Mouse (Mus musculus) hematopoietic stem cell, adult 5-6 weeks (primary cell): ENCODE results near the gene Olfr1448. TPM values are rescaled to one million over a fixed set of nuclear protein-coding genes. Genes with fewer than 3 reads are reported as not detected.
"Not testable (repeated sequence)": the region's sequence is repeated elsewhere in the genome, so short reads cannot be mapped to it uniquely, and the experiment has no call there.

Experiments
- ATAC-seq, 2 experiments: fragments of 125-278 bp in 1 of 2; replicated peaks in 1 of 2; 2 replicates each; pipeline ENCODE4 v1.8.0; 2016 to 2017; ENCODE audit warnings: inconsistent platforms in 2 of 2, mild to moderate bottlenecking in 2 of 2, moderate number of reproducible peaks in 2 of 2, low read depth in 1 of 2, moderate TSS enrichment in 1 of 2; ENCODE audit not compliant: low FRiP score in 2 of 2, poor library complexity in 2 of 2, severe bottlenecking in 2 of 2, insufficient read depth in 1 of 2, low TSS enrichment in 1 of 2
- total RNA-seq: library from RNA; stranded (forward); fragments of 172-1452, 232-1000 nt; gene quantifications from 2 replicates; pipeline ENCODE4 v1.2.3, GENCODE M21; 2017

Gene Olfr1448
- not detected in 2 replicates for total RNA-seq

- no peak for ATAC-seq
These were observed at the start of gene Olfr1448 for GRCm38 (mm10) chr19:12924319-12924718. Olfr1448 (minus strand) TSS chr19:12924419.

DNA sequence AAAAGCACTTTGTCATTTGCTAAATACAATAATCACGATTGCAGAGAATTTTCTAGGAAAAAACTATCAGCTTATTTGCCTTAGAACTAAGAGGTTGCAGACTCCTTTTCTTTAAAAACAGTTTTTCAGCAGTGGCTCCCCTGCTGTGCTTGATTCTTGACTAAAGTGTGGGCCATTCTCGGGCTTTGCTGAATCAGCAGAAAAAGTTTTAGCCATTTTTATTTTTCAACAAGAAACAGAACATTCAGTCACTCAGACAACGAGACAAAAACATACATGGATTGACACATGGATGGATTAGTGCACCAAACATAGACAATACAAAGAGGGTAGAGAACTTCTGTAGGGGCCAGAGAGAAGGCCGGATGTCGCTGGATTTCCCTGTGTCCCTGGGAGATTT, 45.9 kb upstream of the Olfr1448 start:
- not testable (repeated sequence) for ATAC-seq

- no peak for ATAC-seq
These were observed 25.7 kb upstream of the Olfr1448 start, which contains the start of gene Olfr1450 for GRCm38 (mm10) chr19:12949958-12950357. Olfr1450 (plus strand) TSS chr19:12950258.

- no peak for ATAC-seq
These were observed 6.3 kb upstream of the Olfr1448 start, which contains the start of gene Olfr1449 for GRCm38 (mm10) chr19:12930540-12930939. Olfr1449 (plus strand) TSS chr19:12930840.

DNA sequence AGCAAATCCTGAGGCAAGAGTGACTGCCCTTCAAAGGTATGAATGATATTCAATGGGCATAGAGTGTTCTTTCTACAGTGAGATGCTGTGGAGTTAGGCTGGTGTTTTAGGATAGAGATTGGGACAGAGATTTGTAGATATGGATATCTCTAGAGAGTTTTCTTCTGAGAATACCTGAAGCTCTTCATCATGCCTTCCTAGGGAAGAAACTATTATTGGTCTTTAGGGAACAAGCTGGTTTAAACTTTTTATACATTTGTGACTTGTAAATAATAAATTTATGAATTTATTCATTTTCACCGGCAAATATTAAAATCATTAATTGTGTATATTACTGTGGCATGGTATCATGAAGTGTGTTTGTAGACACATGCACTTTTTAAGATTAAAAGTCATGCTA, 20.6 kb downstream of the Olfr1448 start, which contains the start of gene Olfr1447:
Gene Olfr1447 (minus strand): TSS at position 101 of the 400 bp plus-strand sequence.
- ATAC-seq, result no peak

DNA sequence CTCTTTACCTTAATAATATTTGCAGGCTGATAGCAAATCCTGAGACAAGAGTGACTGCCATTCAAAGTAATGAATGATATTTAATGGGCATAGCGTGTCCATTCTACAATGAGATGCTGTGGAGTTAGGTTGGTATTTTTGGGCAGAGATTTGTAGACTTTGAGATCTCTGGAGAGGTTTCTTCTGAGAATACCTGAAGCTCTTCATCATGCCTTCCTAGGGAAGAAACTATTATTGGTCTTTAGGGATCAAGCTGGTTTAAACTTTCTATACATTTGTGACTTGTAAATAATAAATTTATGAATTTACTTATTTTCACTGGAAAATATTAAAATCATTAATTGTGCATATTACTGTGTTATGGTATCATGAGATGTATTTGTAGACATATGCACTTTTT, 30.8 kb downstream of the Olfr1448 start, which contains the start of gene Olfr1446:
Gene Olfr1446 (minus strand): TSS at position 101 of the 400 bp plus-strand sequence.
- ATAC-seq, result no peak

DNA sequence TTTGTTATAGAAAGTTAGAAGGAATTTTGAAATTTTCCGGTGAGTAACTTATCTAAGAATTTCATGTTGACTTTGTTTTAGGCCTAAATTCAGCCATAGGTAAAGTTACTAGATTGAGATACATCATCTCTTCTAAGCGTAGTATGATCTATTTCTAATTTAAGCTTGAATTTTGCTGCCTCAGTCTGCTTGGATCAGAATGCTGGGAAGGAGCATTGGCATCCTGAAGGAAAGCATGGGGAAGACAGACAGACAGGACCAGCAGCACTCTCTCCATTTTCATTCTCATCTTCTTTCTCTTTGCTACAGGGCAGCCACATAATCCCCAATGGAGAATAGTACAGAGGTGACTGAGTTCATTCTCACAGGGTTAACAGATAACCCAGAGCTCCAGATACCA, 40.7 kb downstream of the Olfr1448 start, which contains the start of gene Olfr1445:
Gene Olfr1445 (plus strand): TSS at position 301 of the 400 bp plus-strand sequence.
- no peak for ATAC-seq

Other genes with a start within 250 kb of the Olfr1448 start
- gene Olfr1443, start 246.3 kb downstream of the Olfr1448 start, total RNA-seq, result not detected in 2 replicates
- gene Keg1, start 228.6 kb downstream of the Olfr1448 start, total RNA-seq, result not detected in 2 replicates
- gene Cntf, start 158.8 kb downstream of the Olfr1448 start, total RNA-seq, result 0.63 and 1.1 TPM in 2 replicates
- gene Zfp91, start 128.3 kb downstream of the Olfr1448 start, total RNA-seq, result 112 and 128 TPM in 2 replicates
- 4.4 and 5.2 TPM in 2 replicates for gene Lpxn, start 128.2 kb downstream of the Olfr1448 start, total RNA-seq
- not detected in 2 replicates for gene Gm5244, start 77.7 kb downstream of the Olfr1448 start, total RNA-seq
- gene Olfr1444, start 67.1 kb downstream of the Olfr1448 start, total RNA-seq, result not detected in 2 replicates
- not detected in 2 replicates for gene Olfr1445, start 40.6 kb downstream of the Olfr1448 start, total RNA-seq
- gene Olfr1446, start 30.9 kb downstream of the Olfr1448 start, total RNA-seq, result not detected in 2 replicates
- not detected in 2 replicates for gene Olfr1447, start 20.7 kb downstream of the Olfr1448 start, total RNA-seq
- not detected in 2 replicates for gene Olfr1449, start 6.4 kb upstream of the Olfr1448 start, total RNA-seq
- gene Olfr1450, start 25.8 kb upstream of the Olfr1448 start, total RNA-seq, result not detected in 2 replicates
- gene Olfr1451, start 70.6 kb upstream of the Olfr1448 start, total RNA-seq, result not detected in 2 replicates
- gene Olfr1453, start 103.9 kb upstream of the Olfr1448 start, total RNA-seq, result not detected in 2 replicates
- not detected in 2 replicates for gene Olfr1454, start 136.2 kb upstream of the Olfr1448 start, total RNA-seq
- not detected in 2 replicates for gene Olfr1457, start 173.5 kb upstream of the Olfr1448 start, total RNA-seq
- gene Olfr1458, start 182.4 kb upstream of the Olfr1448 start, total RNA-seq, result not detected in 2 replicates
- not detected in 2 replicates for gene Olfr1459, start 225.1 kb upstream of the Olfr1448 start, total RNA-seq
- gene Olfr1461, start 238.6 kb upstream of the Olfr1448 start, total RNA-seq, result not detected in 2 replicates